Mouse (Mus musculus) adrenal gland, postnatal 14 days (tissue): ENCODE data around the gene 5830473C10Rik. TPM values are rescaled to one million over a fixed set of nuclear protein-coding genes. Genes with fewer than 3 reads are reported as not detected.
"Not testable (repeated sequence)": the region's sequence is repeated elsewhere in the genome, so short reads cannot be mapped to it uniquely, and the experiment has no call there.

Experiments used
- DNase-seq: peaks from one replicate; pipeline ENCODE4 v3.0.0; 2021; ENCODE audit warnings: mixed read lengths
- total RNA-seq: library from RNA; stranded (reverse); gene quantifications from 2 replicates; pipeline ENCODE4 v1.2.3, GENCODE M21; 2021

Gene 5830473C10Rik
- total RNA-seq, 1 experiment from 2014 or later: 5.9 TPM

- DNase-seq: no peak
Measured at GRCm38 (mm10) chr5:90594945-90595344, 34.0 kb downstream of the 5830473C10Rik start.

GRCm38 (mm10) chr5:90596155-90596554 is 35.2 kb downstream of the 5830473C10Rik start:
- no peak for DNase-seq

- peak; percentile 55 for DNase-seq
Measured at GRCm38 (mm10) chr5:90601469-90601868, 40.6 kb downstream of the 5830473C10Rik start.

GRCm38 (mm10) chr5:90603407-90603923 is 42.6 kb downstream of the 5830473C10Rik start:
- no peak for DNase-seq

- DNase-seq: no peak
Measured at GRCm38 (mm10) chr5:90608906-90609305, 48.0 kb downstream of the 5830473C10Rik start.

- DNase-seq: no peak
Measured at GRCm38 (mm10) chr5:90611388-90611787, 50.5 kb downstream of the 5830473C10Rik start.

- DNase-seq: no peak
Measured at GRCm38 (mm10) chr5:90611996-90612611, 51.2 kb downstream of the 5830473C10Rik start.

- not testable (repeated sequence) for DNase-seq
Measured at GRCm38 (mm10) chr5:90612751-90613150, 51.8 kb downstream of the 5830473C10Rik start.

GRCm38 (mm10) chr5:90617859-90618258 is 57.0 kb downstream of the 5830473C10Rik start:
- no peak for DNase-seq

GRCm38 (mm10) chr5:90621316-90621715 is 60.4 kb downstream of the 5830473C10Rik start:
- no peak for DNase-seq

- DNase-seq: no peak
Measured at GRCm38 (mm10) chr5:90621726-90622125, 60.8 kb downstream of the 5830473C10Rik start.

- DNase-seq: no peak
Measured at GRCm38 (mm10) chr5:90623209-90623608, 62.3 kb downstream of the 5830473C10Rik start.

- DNase-seq: no peak
Measured at GRCm38 (mm10) chr5:90624708-90625425, 64.0 kb downstream of the 5830473C10Rik start.

- no peak for DNase-seq
Measured at GRCm38 (mm10) chr5:90627423-90627822, 66.5 kb downstream of the 5830473C10Rik start.

- no peak for DNase-seq
Measured at GRCm38 (mm10) chr5:90628011-90628410, 67.1 kb downstream of the 5830473C10Rik start.

GRCm38 (mm10) chr5:90628530-90628929 is 67.6 kb downstream of the 5830473C10Rik start:
- no peak for DNase-seq

- no peak for DNase-seq
Measured at GRCm38 (mm10) chr5:90634885-90635284, 74.0 kb downstream of the 5830473C10Rik start.

GRCm38 (mm10) chr5:90640286-90641217 is 79.6 kb downstream of the 5830473C10Rik start, which contains the start of gene Rassf6:
Gene Rassf6, minus strand, starts transcription at chr5:90640657.
- DNase-seq: peak; percentile 54

- no peak for DNase-seq
Measured at GRCm38 (mm10) chr5:90641218-90641610, 80.3 kb downstream of the 5830473C10Rik start.

- no peak for DNase-seq
Measured at GRCm38 (mm10) chr5:90645579-90645978, 84.7 kb downstream of the 5830473C10Rik start.

- DNase-seq: no peak
Measured at GRCm38 (mm10) chr5:90646398-90646797, 85.5 kb downstream of the 5830473C10Rik start.
